Mouse (Mus musculus) inflammation-experienced regulatory T-cells, adult 6 months (primary cell): ENCODE data around the gene Ssbp3. TPM values are rescaled to one million over a fixed set of nuclear protein-coding genes. Genes with fewer than 3 reads are reported as not detected.

Experiments
- polyA plus RNA-seq, 3 experiments: library from polyadenylated mRNA; unstranded; fragments of 100-300 nt; shearing (Covaris generic); gene quantifications; one replicate each; pipeline ENCODE4 v1.2.1; 2017

Ssbp3 gene
- polyA plus RNA-seq, 3 experiments from 2014 or later = 36.1 to 45.6 (median 43.4) TPM

Other genes with a start within 250 kb of the Ssbp3 start
- gene Ttc4, start 231.8 kb upstream of the Ssbp3 start, polyA plus RNA-seq = 10 to 100 TPM; 40.1 to 63.1 (median 60.4) TPM
- not detected for gene Mroh7, start 179.8 kb upstream of the Ssbp3 start, polyA plus RNA-seq
- gene Fam151a, start 176.8 kb upstream of the Ssbp3 start, polyA plus RNA-seq = not detected
- gene Acot11, start 105.7 kb upstream of the Ssbp3 start, polyA plus RNA-seq = 1 to 10 TPM; 3.5 to 9.2 (median 5.8) TPM
- 10 to 100 TPM; 38.2 to 53.0 (median 44.6) TPM for gene Mrpl37, start 156.2 kb downstream of the Ssbp3 start, polyA plus RNA-seq
- gene Cyb5rl, start 156.3 kb downstream of the Ssbp3 start, polyA plus RNA-seq = 10 to 100 TPM in 1 of 3 experiments, 1 to 10 TPM in 2; 5.4 to 10.4 (median 7.5) TPM
- gene Cdcp2, start 186.2 kb downstream of the Ssbp3 start, polyA plus RNA-seq = not detected